Mouse (Mus musculus) small intestine, adult 2 months (tissue): ENCODE measurements around the gene Parp3. TPM values are rescaled to one million over a fixed set of nuclear protein-coding genes. Genes with fewer than 3 reads are reported as not detected.
A peak's percentile ranks its signal among the peaks of the same experiment; 100 is the strongest.

ENCODE experiments used
- H3K27ac ChIP-seq: fragments of 200-500 bp; 2 replicates; pipeline ENCODE4 v1.5.1; 2012; ENCODE audit warnings: low read depth, low read length, control low read depth, inconsistent platforms; ENCODE audit not compliant: insufficient read depth
- H3K27me3 ChIP-seq: fragments of 200-500 bp; 2 replicates; pipeline ENCODE4 v1.6.1; 2012; ENCODE audit warnings: mild to moderate bottlenecking, moderate library complexity, low read length, inconsistent platforms; ENCODE audit not compliant: control insufficient read depth, insufficient read depth
- H3K36me3 ChIP-seq: fragments of 200-500 bp; 2 replicates; pipeline ENCODE4 v1.6.1; 2012; ENCODE audit warnings: mild to moderate bottlenecking, low read length, control low read depth, inconsistent platforms; ENCODE audit not compliant: control insufficient read depth, insufficient read depth
- H3K4me1 ChIP-seq: fragments of 200-500 bp; 2 replicates; pipeline ENCODE4 v1.6.1; 2012; ENCODE audit warnings: low read length, inconsistent platforms, mixed read lengths; ENCODE audit not compliant: control insufficient read depth, insufficient read depth, insufficient read length
- H3K4me3 ChIP-seq: fragments of 200-500 bp; 2 replicates; pipeline ENCODE4 v1.5.1; 2012; ENCODE audit warnings: low read depth, mild to moderate bottlenecking, control low read depth, inconsistent platforms, low read length, moderate library complexity
- CTCF ChIP-seq: fragments of 200-500 bp; IDR thresholded peaks from 2 replicates; pipeline ENCODE4 v1.5.1; 2012; ENCODE audit warnings: low read depth, mild to moderate bottlenecking, control low read depth, inconsistent platforms, low read length, moderate library complexity, mixed read lengths; ENCODE audit not compliant: insufficient replicate concordance, insufficient read length; ENCODE audit errors: extremely low read depth
- POLR2A ChIP-seq: fragments of 200-500 bp; IDR thresholded peaks from 2 replicates; pipeline ENCODE4 v1.6.1; 2012; ENCODE audit warnings: low read depth, mild to moderate bottlenecking, control low read depth, inconsistent platforms, low read length, moderate library complexity
- WGBS: fragments of 180-500 bp; shearing (Covaris S2); methylation state at CpG from one replicate; pipeline ENCODE4 v1.1.7; 2018; 5-methylcytosine and 5-hydroxymethylcytosine counted together
- polyA plus RNA-seq: library from polyadenylated mRNA; depleted of rRNA; stranded (reverse); fragments of >200 nt; gene quantifications from 2 replicates; pipeline ENCODE4 v1.2.3, GENCODE M21; 2012

Gene Parp3
- polyA plus RNA-seq, 1 experiment: 19.5 TPM

GRCm38 (mm10) chr9:106452821-106453220, 23.9 kb downstream of the Parp3 start:
- Histone ChIP-seq H3K27ac (no peak overlapping the region), H3K4me3 (no peak overlapping the region), H3K36me3 (no peaks in the 10 kb centered on the region), H3K27me3 (no peaks in the 10 kb centered on the region), H3K4me1 (peaks cover 17% of the 10 kb centered on the region)
- 48% methylated on average over 7 of the region's 7 CpGs for WGBS
- no peak for TF ChIP-seq POLR2A
- TF ChIP-seq CTCF: no peak

DNA sequence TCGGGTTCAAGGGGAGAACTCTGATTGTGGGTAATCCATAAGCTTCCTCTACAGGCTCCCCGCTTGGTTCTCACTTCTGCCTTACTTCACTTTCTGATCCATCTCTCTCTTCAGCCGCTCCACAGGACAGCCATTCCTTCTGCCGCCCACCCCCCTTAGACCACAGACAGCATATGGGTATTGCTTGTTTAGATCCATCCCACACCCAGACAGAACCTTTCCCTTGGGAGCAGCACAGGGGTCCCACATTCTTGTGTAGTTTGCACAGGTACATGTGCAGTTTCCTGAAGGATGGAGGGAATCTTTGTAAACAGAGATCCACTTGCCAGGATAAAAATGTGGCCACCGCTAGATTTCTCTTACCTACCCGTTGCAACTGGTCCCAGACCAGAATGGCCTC, 24.4 kb downstream of the Parp3 start:
- H3K4me1 ChIP-seq: peaks cover 18% of the 10 kb centered on the region
- no peak for TF ChIP-seq POLR2A
- no peak for TF ChIP-seq CTCF
- H3K36me3 ChIP-seq: no peaks in the 10 kb centered on the region

DNA sequence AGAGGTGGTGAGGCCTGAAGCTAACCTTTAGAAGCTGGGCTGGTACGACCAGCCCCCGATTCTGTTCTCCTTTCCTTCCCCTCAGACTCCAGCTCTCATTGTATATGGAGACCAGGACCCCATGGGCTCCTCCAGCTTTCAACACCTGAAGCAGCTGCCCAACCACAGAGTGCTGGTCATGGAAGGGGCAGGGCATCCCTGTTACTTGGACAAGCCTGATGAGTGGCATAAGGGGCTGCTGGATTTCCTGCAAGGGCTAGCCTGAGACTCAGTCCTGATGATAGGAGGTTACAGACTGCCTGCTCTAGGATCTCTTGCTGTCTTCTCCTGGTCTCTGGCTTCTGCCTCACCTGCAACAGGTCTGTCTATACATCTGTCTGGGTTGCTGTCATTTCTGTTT, 24.9 kb downstream of the Parp3 start:
- no peaks in the 10 kb centered on the region for H3K27me3 ChIP-seq
- WGBS: 86% methylated on average over 2 of the region's 2 CpGs
- TF ChIP-seq POLR2A: no peak
- no peak overlapping the region for H3K4me3 ChIP-seq
- H3K27ac ChIP-seq: no peak overlapping the region
- H3K4me1 ChIP-seq: peaks cover 18% of the 10 kb centered on the region
- no peaks in the 10 kb centered on the region for H3K36me3 ChIP-seq

More for the DNA sequence above, 24.4 kb downstream of the Parp3 start:
- no peak overlapping the region for H3K4me3 ChIP-seq
- H3K27me3 ChIP-seq: no peaks in the 10 kb centered on the region
- no peak overlapping the region for H3K27ac ChIP-seq
- WGBS: 84% methylated on average over 6 of the region's 6 CpGs

DNA sequence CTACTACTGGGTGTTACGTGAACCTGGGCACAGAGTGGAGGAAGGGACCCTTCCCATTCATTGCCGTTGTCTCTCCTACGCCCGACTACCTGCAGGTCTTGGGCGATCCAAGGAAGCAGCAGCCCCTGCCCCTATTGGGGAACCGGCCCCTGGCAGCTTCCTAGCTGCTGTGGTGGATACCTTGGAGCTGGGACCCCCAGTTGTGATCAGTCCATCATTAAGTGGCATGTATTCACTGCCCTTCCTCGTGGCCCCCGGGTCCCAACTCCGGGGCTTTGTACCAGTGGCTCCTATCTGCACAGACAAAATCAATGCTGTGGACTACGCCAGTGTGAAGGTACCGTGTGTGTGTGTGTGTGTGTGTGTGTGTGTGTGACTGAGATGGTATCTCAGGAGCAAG, 25.5 kb downstream of the Parp3 start:
- WGBS: 81% methylated on average over 11 of the region's 11 CpGs
- no peak overlapping the region for H3K4me3 ChIP-seq
- no peaks in the 10 kb centered on the region for H3K36me3 ChIP-seq
- no peak overlapping the region for H3K27ac ChIP-seq
- no peaks in the 10 kb centered on the region for H3K27me3 ChIP-seq
- no peak for TF ChIP-seq CTCF
- no peak for TF ChIP-seq POLR2A
- H3K4me1 ChIP-seq: peaks cover 21% of the 10 kb centered on the region

DNA sequence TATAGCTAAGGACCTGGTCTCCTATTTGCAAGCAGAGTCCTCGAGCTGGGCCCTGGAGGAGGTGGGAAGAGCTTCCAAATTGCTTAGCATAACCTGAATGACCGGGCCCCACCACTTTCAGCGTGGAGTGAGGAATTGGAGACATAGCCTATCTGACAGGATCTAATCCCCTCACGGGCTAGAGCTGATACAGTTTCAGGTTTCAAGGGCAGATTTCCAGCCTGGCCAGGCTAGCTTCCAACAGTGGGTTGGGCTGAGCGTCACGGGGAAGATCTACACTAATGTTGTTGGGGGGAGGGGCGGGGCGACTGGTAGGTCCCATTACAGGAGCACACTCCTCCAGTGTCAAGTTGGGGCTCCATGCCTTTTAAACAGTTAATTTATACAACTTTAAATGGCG, 26.1 kb downstream of the Parp3 start:
- Histone ChIP-seq H3K4me3 (no peak overlapping the region), H3K36me3 (no peaks in the 10 kb centered on the region), H3K27me3 (no peaks in the 10 kb centered on the region), H3K4me1 (peaks cover 27% of the 10 kb centered on the region), H3K27ac (no peak overlapping the region)
- no peak for TF ChIP-seq POLR2A
- no peak for TF ChIP-seq CTCF
- whole genome bisulfite sequencing: 40% methylated on average over 9 of the region's 9 CpGs

DNA sequence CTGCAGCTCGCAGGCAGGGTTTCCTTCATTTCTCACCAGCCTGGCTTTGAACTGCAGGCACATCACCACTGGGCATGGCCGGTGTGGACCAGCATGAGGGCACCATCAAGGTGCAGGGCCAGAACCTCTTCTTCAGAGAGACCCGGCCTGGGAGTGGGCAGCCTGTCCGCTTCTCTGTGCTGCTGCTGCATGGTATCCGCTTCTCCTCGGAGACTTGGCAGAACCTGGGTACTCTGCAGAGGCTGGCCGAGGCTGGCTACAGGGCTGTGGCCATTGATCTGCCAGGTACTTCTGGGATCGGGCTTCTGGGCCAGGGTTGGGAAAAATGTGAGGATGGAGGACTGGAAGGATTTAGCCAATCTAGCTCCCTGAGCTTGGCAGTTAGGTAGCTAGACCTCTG, 26.8 kb downstream of the Parp3 start:
- Histone ChIP-seq H3K27me3 (no peaks in the 10 kb centered on the region), H3K4me1 (peaks cover 32% of the 10 kb centered on the region), H3K36me3 (no peaks in the 10 kb centered on the region), H3K4me3 (no peak overlapping the region), H3K27ac (no peak overlapping the region)
- WGBS: 94% methylated on average over 8 of the region's 8 CpGs
- no peak for TF ChIP-seq POLR2A
- TF ChIP-seq CTCF: no peak

- H3K27ac ChIP-seq: peak overlapping the region; percentile 72
- no peaks in the 10 kb centered on the region for H3K27me3 ChIP-seq
- no peaks in the 10 kb centered on the region for H3K36me3 ChIP-seq
- WGBS: under 1% methylated on average over 23 of the region's 23 CpGs
- H3K4me1 ChIP-seq: peaks cover 31% of the 10 kb centered on the region
- H3K4me3 ChIP-seq: peak overlapping the region; percentile 74
- TF ChIP-seq CTCF (peak; percentile 84), POLR2A (peak; percentile 24; the same call in 1 of the 2 replicates)
Observed at GRCm38 (mm10) chr9:106448498-106449031, 28.2 kb downstream of the Parp3 start.
